Mouse (Mus musculus) hindbrain, embryonic 11.5 days (tissue): Measurements from ENCODE around the gene St6galnac1. TPM values are rescaled to one million over a fixed set of nuclear protein-coding genes. Genes with fewer than 3 reads are reported as not detected.

Source experiments
- ATAC-seq: fragments of 200-750 bp; cut with Nextera tagmentation; 2 replicates; pipeline ENCODE4 v1.8.0; 2017; ENCODE audit warnings: mild to moderate bottlenecking, moderate TSS enrichment, moderate library complexity; ENCODE audit not compliant: low FRiP score
- DNase-seq: peaks from one replicate; pipeline ENCODE4 v3.0.0-alpha.2; 2015; ENCODE audit warnings: low spot score
- H3K27ac ChIP-seq: fragments of 300-500 bp; sonication (generic); 2 replicates; pipeline ENCODE4 v1.5.1; 2014; ENCODE audit warnings: mild to moderate bottlenecking, low read depth, low read length
- H3K27me3 ChIP-seq: fragments of 300-500 bp; sonication (generic); 2 replicates; pipeline ENCODE4 v1.6.1; 2014; ENCODE audit warnings: mild to moderate bottlenecking, low read length, moderate library complexity, mixed read lengths; ENCODE audit not compliant: control insufficient read depth, insufficient read depth
- H3K36me3 ChIP-seq: fragments of 300-500 bp; sonication (generic); 2 replicates; pipeline ENCODE4 v1.6.1; 2014; ENCODE audit warnings: mild to moderate bottlenecking, low read length, moderate library complexity, mixed read lengths; ENCODE audit not compliant: control insufficient read depth, insufficient read depth
- H3K4me1 ChIP-seq: fragments of 300-500 bp; sonication (generic); replicated peaks from 2 replicates; pipeline ENCODE4 v1.6.1; 2014; ENCODE audit warnings: low read length, mixed read lengths; ENCODE audit not compliant: control insufficient read depth, insufficient read depth
- H3K4me2 ChIP-seq: fragments of 300-500 bp; sonication (generic); replicated peaks from 2 replicates; pipeline ENCODE4 v1.6.1; 2014; ENCODE audit warnings: mild to moderate bottlenecking, low read depth, low read length
- H3K4me3 ChIP-seq: fragments of 300-500 bp; sonication (generic); 2 replicates; pipeline ENCODE4 v1.5.1; 2014; ENCODE audit warnings: low read depth, low read length
- H3K9ac ChIP-seq: fragments of 300-500 bp; sonication (generic); 2 replicates; pipeline ENCODE4 v1.6.1; 2014; ENCODE audit warnings: low read depth, low read length
- H3K9me3 ChIP-seq: fragments of 300-500 bp; sonication (generic); 2 replicates; pipeline ENCODE4 v1.6.1; 2016; ENCODE audit warnings: low read length; ENCODE audit not compliant: control insufficient read depth
- WGBS: fragments of 180-500 bp; shearing (Covaris S2); extraction: QIAGEN DNeasy Blood & Tissue Kit; methylation state at CpG from one replicate; pipeline ENCODE4 v1.1.7; 2014; 5-methylcytosine and 5-hydroxymethylcytosine counted together
- polyA plus RNA-seq: library from polyadenylated mRNA; unstranded; fragments of >200 nt; fragmentation: Nextera tagmentation; extraction: Ambion mirVana; gene quantifications from 2 replicates; pipeline ENCODE4 v1.2.1, GENCODE M21; 2014

St6galnac1 gene
- polyA plus RNA-seq, 1 experiment from 2014 or later, result not detected

GRCm38 (mm10) chr11:116725031-116725948 is 50.0 kb downstream of the St6galnac1 start:
- Histone ChIP-seq H3K36me3 (no peaks in the 10 kb centered on the region), H3K9ac (no peak overlapping the region), H3K27me3 (no peaks in the 10 kb centered on the region), H3K27ac (no peak overlapping the region; the same call in 1 of the 2 replicates), H3K4me2 (peak overlapping the region; percentile 29), H3K9me3 (no peaks in the 10 kb centered on the region), H3K4me3 (peak overlapping the region; percentile 12; the same call in 1 of the 2 replicates), H3K4me1 (no peaks in the 10 kb centered on the region)
- 39% methylated on average over 27 of the region's 27 CpGs for WGBS
- ATAC-seq (no peak), DNase-seq (peak; percentile 40)

GRCm38 (mm10) chr11:116723064-116723463 is 52.2 kb downstream of the St6galnac1 start:
- H3K36me3 ChIP-seq, result no peaks in the 10 kb centered on the region
- no peak overlapping the region for H3K4me3 ChIP-seq
- H3K4me1 ChIP-seq, result no peaks in the 10 kb centered on the region
- 94% methylated on average over 5 of the region's 5 CpGs for WGBS
- no peak overlapping the region for H3K9ac ChIP-seq
- no peaks in the 10 kb centered on the region for H3K27me3 ChIP-seq
- DNase-seq (no peak), ATAC-seq (no peak)
- no peak overlapping the region for H3K27ac ChIP-seq
- no peaks in the 10 kb centered on the region for H3K9me3 ChIP-seq
- H3K4me2 ChIP-seq, result no peak overlapping the region

- H3K4me2 ChIP-seq, result no peak overlapping the region
- H3K27ac ChIP-seq, result no peak overlapping the region
- WGBS, result 81% methylated on average over 9 of the region's 9 CpGs
- ATAC-seq, result no peak
- no peaks in the 10 kb centered on the region for H3K4me1 ChIP-seq
- H3K27me3 ChIP-seq, result no peaks in the 10 kb centered on the region
- no peak overlapping the region for H3K4me3 ChIP-seq
- H3K9ac ChIP-seq, result no peak overlapping the region
- no peaks in the 10 kb centered on the region for H3K36me3 ChIP-seq
- no peak for DNase-seq
- no peaks in the 10 kb centered on the region for H3K9me3 ChIP-seq
These were observed 53.6 kb downstream of the St6galnac1 start for GRCm38 (mm10) chr11:116721548-116722271.

DNA sequence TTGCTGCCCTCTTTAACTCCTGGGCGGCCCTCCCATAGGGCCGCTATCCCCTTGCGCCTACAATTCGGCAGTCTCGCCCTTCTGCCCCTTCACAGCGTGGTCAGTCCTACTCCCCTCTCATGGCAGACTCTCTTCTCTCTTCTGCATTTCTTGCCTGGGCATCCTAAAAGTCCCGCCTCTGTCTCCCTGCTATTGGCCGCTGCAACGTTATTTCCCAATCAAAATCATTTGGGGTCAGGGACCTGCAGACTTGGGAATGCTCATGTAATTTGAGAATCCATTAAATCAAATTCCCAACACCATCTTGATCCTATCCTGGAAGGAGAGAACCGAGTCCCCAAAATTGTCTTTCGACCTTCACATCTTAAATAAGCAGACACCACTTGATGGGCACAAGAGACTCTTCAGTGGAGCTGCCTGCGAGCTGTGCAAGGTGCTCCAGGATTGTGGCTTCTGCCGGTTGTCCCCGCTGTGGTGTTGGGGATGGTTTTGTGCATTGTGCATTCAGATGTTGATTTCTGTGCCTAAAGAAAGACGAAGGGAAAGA is 54.9 kb downstream of the St6galnac1 start:
- 90% methylated on average over 15 of the region's 15 CpGs for WGBS
- Histone ChIP-seq H3K9ac (no peak overlapping the region), H3K27me3 (no peaks in the 10 kb centered on the region), H3K4me2 (no peak overlapping the region), H3K9me3 (no peaks in the 10 kb centered on the region), H3K4me1 (no peaks in the 10 kb centered on the region), H3K36me3 (no peaks in the 10 kb centered on the region), H3K4me3 (no peak overlapping the region), H3K27ac (no peak overlapping the region)
- DNase-seq, result no peak
- ATAC-seq, result no peak

Other genes with a start within 250 kb of the St6galnac1 start
- gene Sphk1, start 244.6 kb downstream of the St6galnac1 start, polyA plus RNA-seq, result 8.1 and 10.0 TPM in 2 replicates
- 17.5 and 18.8 TPM in 2 replicates for gene Ube2o, start 194.1 kb downstream of the St6galnac1 start, polyA plus RNA-seq
- not detected in 2 replicates for gene Aanat, start 189.1 kb downstream of the St6galnac1 start, polyA plus RNA-seq
- 2.1 and 2.7 TPM in 2 replicates for gene Rhbdf2, start 148.5 kb downstream of the St6galnac1 start, polyA plus RNA-seq
- 0.32 and 0.43 TPM in 2 replicates for gene Prcd, start 122.0 kb downstream of the St6galnac1 start, polyA plus RNA-seq
- 2.4 and 2.8 TPM in 2 replicates for gene Cygb, start 121.2 kb downstream of the St6galnac1 start, polyA plus RNA-seq
- gene Mxra7, start 52.5 kb upstream of the St6galnac1 start, polyA plus RNA-seq, result 57.9 and 61.8 TPM in 2 replicates
- gene Mettl23, start 67.8 kb upstream of the St6galnac1 start, polyA plus RNA-seq, result 61.6 and 70.6 TPM in 2 replicates
- gene Jmjd6, start 67.9 kb upstream of the St6galnac1 start, polyA plus RNA-seq, result 88.8 and 91.3 TPM in 2 replicates
- 37.0 and 38.6 TPM in 2 replicates for gene Mfsd11, start 76.9 kb upstream of the St6galnac1 start, polyA plus RNA-seq
- 935 and 944 TPM in 2 replicates for gene Srsf2, start 77.6 kb upstream of the St6galnac1 start, polyA plus RNA-seq
- 5.7 and 6.6 TPM in 2 replicates for gene Mgat5b, start 143.4 kb upstream of the St6galnac1 start, polyA plus RNA-seq